Mouse (Mus musculus): Measurements from ENCODE around the gene Jph4. TPM values are rescaled to one million over a fixed set of nuclear protein-coding genes. Genes with fewer than 3 reads are reported as not detected.

Jph4 gene
- polyA plus RNA-seq, 1 experiment from 2014 or later: 19.9 TPM

- Histone ChIP-seq H3K27me3 (no peaks in the 10 kb centered on the region), H3K4me2 (replicated peaks) (no peak overlapping the region), H3K4me1 (replicated peaks) (peaks cover 63% of the 10 kb centered on the region), H3K36me3 (peaks cover 32% of the 10 kb centered on the region), H3K27ac (peak overlapping the region; percentile 92), H3K9me3 (no peaks in the 10 kb centered on the region), H3K9ac (replicated peaks) (0 out of 2 replicates have a peak overlapping the region, but pooled peaks have one; percentile 42), H3K4me3 (replicated peaks) (no peak overlapping the region)
- no peak for ATAC-seq
- WGBS: 55% methylated on average over 3 of the region's 3 CpGs
Observed at GRCm38 (mm10) chr14:55076956-55077355, 39.8 kb downstream of the Jph4 start.

GRCm38 (mm10) chr14:55076224-55076623 lies 40.5 kb downstream of the Jph4 start:
- Histone ChIP-seq H3K9ac (replicated peaks) (no peak overlapping the region), H3K4me1 (replicated peaks) (peaks cover 62% of the 10 kb centered on the region), H3K4me2 (replicated peaks) (no peak overlapping the region), H3K36me3 (peaks cover 40% of the 10 kb centered on the region), H3K9me3 (no peaks in the 10 kb centered on the region), H3K4me3 (replicated peaks) (no peak overlapping the region), H3K27me3 (no peaks in the 10 kb centered on the region), H3K27ac (0 out of 2 replicates have a peak overlapping the region, but pooled peaks have one; percentile 7)
- no peak for ATAC-seq
- WGBS: 62% methylated on average over 6 of the region's 6 CpGs

DNA sequence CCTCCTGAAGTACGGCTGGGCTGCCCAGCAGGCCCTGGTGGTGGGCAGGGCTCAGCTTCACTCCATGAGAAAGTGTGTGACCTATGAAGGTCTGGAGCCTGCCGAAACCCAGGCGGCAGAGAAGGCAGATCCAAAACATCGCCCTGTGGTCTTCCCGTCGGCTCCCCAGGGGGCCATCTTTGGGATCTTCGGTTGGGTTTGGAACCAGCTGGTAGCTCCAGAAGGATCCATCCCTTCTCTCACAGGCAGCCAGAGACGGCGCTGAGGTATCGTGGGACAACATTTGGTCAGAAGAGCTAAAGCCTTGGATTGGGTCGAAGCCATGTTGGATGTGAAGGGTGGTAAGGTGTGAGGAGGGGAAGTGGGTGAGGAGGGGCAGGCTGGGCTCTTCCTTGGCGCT lies 42.3 kb downstream of the Jph4 start:
- Histone ChIP-seq H3K4me1 (replicated peaks) (peaks cover 51% of the 10 kb centered on the region), H3K36me3 (peaks cover 58% of the 10 kb centered on the region), H3K4me2 (replicated peaks) (no peak overlapping the region), H3K27me3 (no peaks in the 10 kb centered on the region), H3K9ac (replicated peaks) (no peak overlapping the region), H3K27ac (no peak overlapping the region), H3K9me3 (no peaks in the 10 kb centered on the region), H3K4me3 (replicated peaks) (no peak overlapping the region)
- no peak for ATAC-seq
- 95% methylated on average over 12 of the region's 12 CpGs for WGBS

DNA sequence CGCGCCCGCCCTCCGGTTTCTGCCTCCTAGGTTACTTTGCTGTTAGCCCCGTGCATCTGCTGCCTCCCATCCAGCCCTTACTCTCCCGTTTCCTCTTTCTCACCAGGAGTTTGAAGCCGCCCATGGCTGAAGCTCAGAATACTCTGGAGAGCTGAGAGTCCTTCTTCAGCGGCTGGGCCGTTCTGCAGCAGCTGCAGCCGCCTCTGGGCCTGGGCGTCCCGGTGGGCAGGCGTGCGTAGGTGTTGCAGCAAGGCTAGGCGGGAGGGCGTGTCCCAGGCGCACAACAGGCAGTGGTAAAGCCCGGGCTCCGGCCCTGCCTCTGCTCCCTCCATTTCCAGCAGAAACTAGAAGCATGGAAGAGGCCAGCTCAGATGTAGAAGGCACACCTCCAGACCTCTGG lies 45.0 kb downstream of the Jph4 start:
- no peak overlapping the region for H3K4me2 ChIP-seq (replicated peaks)
- peaks cover 84% of the 10 kb centered on the region for H3K36me3 ChIP-seq
- 0 out of 2 replicates have a peak overlapping the region, but pooled peaks have one; percentile 30 for H3K27ac ChIP-seq
- no peak overlapping the region for H3K4me3 ChIP-seq (replicated peaks)
- H3K9me3 ChIP-seq: no peaks in the 10 kb centered on the region
- no peak overlapping the region; the same call in 1 of the 2 replicates for H3K9ac ChIP-seq (replicated peaks)
- 38% methylated on average over 19 of the region's 19 CpGs for WGBS
- ATAC-seq: no peak
- no peaks in the 10 kb centered on the region for H3K27me3 ChIP-seq
- H3K4me1 ChIP-seq (replicated peaks): peaks cover 25% of the 10 kb centered on the region

DNA sequence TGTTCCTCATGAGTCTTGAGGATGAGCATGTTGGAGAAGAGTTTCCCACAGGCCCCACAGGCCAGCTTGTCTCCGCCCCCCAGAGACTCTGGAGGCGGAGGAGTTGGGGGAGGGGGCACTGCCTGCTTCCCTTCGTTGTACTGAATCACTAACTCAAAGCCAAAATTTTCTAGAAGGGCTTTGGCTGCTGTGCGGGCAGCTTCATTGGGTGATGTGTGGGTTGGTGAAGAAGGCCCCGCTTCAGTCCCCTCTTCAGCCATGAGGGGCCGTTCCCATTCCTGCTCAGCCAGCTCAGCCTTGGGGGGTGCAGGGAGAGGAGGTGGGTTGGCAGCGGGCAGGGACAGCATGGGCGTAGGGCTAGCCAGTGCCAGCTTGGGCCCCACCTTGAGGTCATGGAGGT lies 50.7 kb downstream of the Jph4 start:
- Histone ChIP-seq H3K27ac (no peak overlapping the region), H3K4me1 (replicated peaks) (peaks cover 28% of the 10 kb centered on the region), H3K9me3 (no peaks in the 10 kb centered on the region), H3K36me3 (peaks cover 92% of the 10 kb centered on the region), H3K4me3 (replicated peaks) (no peak overlapping the region), H3K27me3 (no peaks in the 10 kb centered on the region), H3K4me2 (replicated peaks) (no peak overlapping the region), H3K9ac (replicated peaks) (no peak overlapping the region)
- WGBS: 94% methylated on average over 8 of the region's 8 CpGs
- no peak for ATAC-seq

- Histone ChIP-seq H3K36me3 (peaks cover 86% of the 10 kb centered on the region), H3K9ac (replicated peaks) (no peak overlapping the region), H3K4me1 (replicated peaks) (peaks cover 34% of the 10 kb centered on the region), H3K9me3 (no peaks in the 10 kb centered on the region), H3K4me2 (replicated peaks) (no peak overlapping the region), H3K27ac (no peak overlapping the region), H3K4me3 (replicated peaks) (no peak overlapping the region), H3K27me3 (no peaks in the 10 kb centered on the region)
- ATAC-seq: no peak
- 91% methylated on average over 13 of the region's 13 CpGs for WGBS
Observed at GRCm38 (mm10) chr14:55065391-55065790, 51.3 kb downstream of the Jph4 start.

GRCm38 (mm10) chr14:55064481-55065370 lies 52.0 kb downstream of the Jph4 start:
- no peaks in the 10 kb centered on the region for H3K27me3 ChIP-seq
- peaks cover 39% of the 10 kb centered on the region for H3K4me1 ChIP-seq (replicated peaks)
- ATAC-seq: no peak
- 83% methylated on average over 35 of the region's 35 CpGs for WGBS
- peaks cover 79% of the 10 kb centered on the region for H3K36me3 ChIP-seq
- H3K4me3 ChIP-seq (replicated peaks): no peak overlapping the region
- no peak overlapping the region; the same call in 1 of the 2 replicates for H3K27ac ChIP-seq
- no peaks in the 10 kb centered on the region for H3K9me3 ChIP-seq
- H3K4me2 ChIP-seq (replicated peaks): no peak overlapping the region
- no peak overlapping the region for H3K9ac ChIP-seq (replicated peaks)

DNA sequence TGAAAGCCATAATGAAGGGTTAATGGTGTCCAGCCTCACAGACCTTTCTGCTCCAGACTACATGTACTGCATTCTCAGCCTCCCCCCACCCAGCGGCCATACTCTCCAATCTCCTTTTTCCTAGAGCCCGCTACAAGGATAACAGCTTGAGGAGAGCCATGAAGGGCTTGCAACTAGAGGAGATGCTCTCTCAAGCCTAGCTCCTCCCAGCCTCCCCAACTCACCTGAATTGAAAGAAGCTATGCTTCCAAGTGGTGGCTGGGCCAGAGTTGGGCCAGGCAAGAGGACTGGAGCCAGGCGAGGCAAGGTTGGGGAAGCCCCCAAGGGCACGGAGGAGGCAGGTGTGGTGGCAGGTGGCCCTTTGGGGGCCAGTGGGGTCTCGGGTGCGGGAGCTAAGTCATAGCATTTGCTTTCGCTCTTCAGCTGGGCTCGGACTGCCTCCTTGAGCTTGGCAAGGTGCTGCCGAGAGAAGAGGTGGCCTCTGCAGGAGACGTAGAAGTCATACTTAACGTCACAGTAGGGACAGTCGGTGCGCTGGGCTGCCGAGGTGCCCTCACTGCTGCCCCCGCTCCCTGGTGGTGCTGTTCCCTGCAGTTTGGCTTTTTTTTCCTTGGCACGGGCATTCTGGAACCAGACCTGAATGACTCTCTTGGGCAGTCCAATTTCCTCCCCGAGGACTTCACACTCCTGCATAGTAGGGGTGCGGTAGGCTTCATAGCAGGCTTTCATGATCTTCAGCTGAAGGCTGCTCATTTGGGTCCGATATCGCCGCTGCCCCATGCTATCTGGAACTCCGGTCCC lies 53.0 kb downstream of the Jph4 start:
- Histone ChIP-seq H3K9ac (replicated peaks) (no peak overlapping the region), H3K4me2 (replicated peaks) (no peak overlapping the region), H3K27me3 (no peaks in the 10 kb centered on the region), H3K36me3 (peaks cover 70% of the 10 kb centered on the region), H3K9me3 (no peaks in the 10 kb centered on the region), H3K4me3 (replicated peaks) (no peak overlapping the region), H3K4me1 (replicated peaks) (peaks cover 44% of the 10 kb centered on the region), H3K27ac (no peak overlapping the region; the same call in 1 of the 2 replicates)
- ATAC-seq: no peak
- WGBS: 89% methylated on average over 22 of the region's 22 CpGs

DNA sequence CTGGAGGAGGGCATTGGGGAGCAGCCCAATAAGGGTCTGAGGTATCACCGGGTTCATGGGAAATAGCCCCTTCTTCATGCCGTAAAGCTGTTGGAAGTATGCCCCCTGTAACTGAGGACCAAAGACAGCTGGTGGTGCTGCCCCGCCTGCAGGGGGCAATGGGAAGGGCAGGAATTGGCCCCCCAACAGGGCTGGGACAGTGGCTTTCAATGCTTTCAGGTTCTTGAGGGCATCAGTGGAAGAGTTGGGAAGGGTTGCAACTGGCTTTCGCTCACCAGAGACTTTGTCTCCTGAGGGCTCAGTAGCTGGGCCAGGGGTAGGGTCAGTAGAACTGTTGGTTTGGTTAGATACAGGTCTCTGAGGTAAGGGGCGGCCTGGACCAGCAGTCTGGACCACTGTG lies 53.6 kb downstream of the Jph4 start:
- 93% methylated on average over 5 of the region's 5 CpGs for WGBS
- no peak overlapping the region for H3K4me2 ChIP-seq (replicated peaks)
- H3K4me3 ChIP-seq (replicated peaks): no peak overlapping the region
- H3K9ac ChIP-seq (replicated peaks): no peak overlapping the region
- peaks cover 44% of the 10 kb centered on the region for H3K4me1 ChIP-seq (replicated peaks)
- H3K36me3 ChIP-seq: peaks cover 63% of the 10 kb centered on the region
- no peaks in the 10 kb centered on the region for H3K27me3 ChIP-seq
- H3K9me3 ChIP-seq: no peaks in the 10 kb centered on the region
- peak overlapping the region; percentile 30; the same call in 1 of the 2 replicates for H3K27ac ChIP-seq
- no peak for ATAC-seq

DNA sequence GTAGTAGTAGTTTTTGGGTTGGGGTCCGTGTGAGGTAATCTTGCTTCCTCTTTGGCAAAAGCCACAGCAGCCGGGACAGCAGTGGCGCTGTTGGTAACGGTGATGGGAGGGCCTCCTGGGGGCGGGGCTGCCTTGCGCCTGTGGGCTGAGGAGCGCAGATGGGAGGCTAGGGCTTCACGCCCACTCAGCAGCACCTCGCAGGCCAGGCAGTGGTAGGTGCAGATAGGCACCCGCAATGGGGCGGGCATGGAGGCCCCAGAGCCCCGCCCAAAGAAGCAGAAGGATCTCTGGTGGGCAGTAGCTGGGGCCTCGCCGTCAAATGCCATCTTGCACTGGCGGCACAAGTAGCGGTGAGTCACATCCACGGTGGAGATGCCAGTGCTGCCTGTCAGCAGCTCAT lies 54.1 kb downstream of the Jph4 start:
- Histone ChIP-seq H3K4me1 (replicated peaks) (peaks cover 44% of the 10 kb centered on the region), H3K27me3 (no peaks in the 10 kb centered on the region), H3K9ac (replicated peaks) (no peak overlapping the region), H3K27ac (peak overlapping the region; percentile 30; the same call in 1 of the 2 replicates), H3K9me3 (no peaks in the 10 kb centered on the region), H3K36me3 (peaks cover 58% of the 10 kb centered on the region), H3K4me2 (replicated peaks) (no peak overlapping the region; the same call in 1 of the 2 replicates), H3K4me3 (replicated peaks) (no peak overlapping the region)
- 24% methylated on average over 17 of the region's 17 CpGs for WGBS
- peak; percentile 68 for ATAC-seq

- Histone ChIP-seq H3K4me1 (replicated peaks) (peaks cover 44% of the 10 kb centered on the region), H3K9ac (replicated peaks) (no peak overlapping the region), H3K27ac (no peak overlapping the region), H3K36me3 (peaks cover 51% of the 10 kb centered on the region), H3K4me2 (replicated peaks) (no peak overlapping the region), H3K9me3 (no peaks in the 10 kb centered on the region), H3K4me3 (replicated peaks) (no peak overlapping the region), H3K27me3 (no peaks in the 10 kb centered on the region)
- WGBS: 46% methylated on average over 7 of the region's 7 CpGs
- no peak for ATAC-seq
Observed at GRCm38 (mm10) chr14:55061845-55062244, 54.9 kb downstream of the Jph4 start.

DNA sequence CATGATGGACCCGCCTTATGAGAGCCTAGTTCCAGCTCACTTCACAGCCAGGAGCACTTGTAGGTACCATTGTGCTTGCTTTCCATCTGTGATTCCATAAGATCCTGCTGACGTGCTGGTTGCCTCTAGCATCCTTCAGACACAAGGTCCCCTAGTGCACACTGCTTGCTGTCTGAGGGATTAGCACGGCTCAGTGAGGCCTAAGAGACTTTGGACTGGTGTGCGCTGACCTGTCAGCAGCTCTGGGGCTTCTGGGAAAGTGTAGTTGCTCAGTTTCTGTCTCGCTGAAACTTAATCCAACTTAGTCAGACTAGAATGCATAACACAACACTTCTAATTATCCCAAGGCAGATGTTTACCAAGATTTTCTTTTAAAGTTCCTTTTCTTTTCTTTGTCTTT lies 56.8 kb downstream of the Jph4 start:
- no peak overlapping the region for H3K9ac ChIP-seq (replicated peaks)
- WGBS: 23% methylated on average over 5 of the region's 5 CpGs
- H3K27me3 ChIP-seq: no peaks in the 10 kb centered on the region
- no peaks in the 10 kb centered on the region for H3K9me3 ChIP-seq
- H3K4me1 ChIP-seq (replicated peaks): peaks cover 47% of the 10 kb centered on the region
- H3K36me3 ChIP-seq: peaks cover 31% of the 10 kb centered on the region
- peak overlapping the region; percentile 54; the same call in 1 of the 2 replicates for H3K27ac ChIP-seq
- H3K4me3 ChIP-seq (replicated peaks): no peak overlapping the region
- H3K4me2 ChIP-seq (replicated peaks): no peak overlapping the region
- ATAC-seq: no peak

All from midbrain, embryonic 13.5 days (tissue).